ENCODE assay signal across 15 mouse cellular contexts in genomic region chr14:64575954-64576353, GRCm38 (mm10).
A peak's percentile ranks its signal among the peaks of the same experiment; 100 is the strongest.
DNase-seq lines count a peak whose midpoint lies in the region; ATAC-seq lines count a peak whose summit lies in the region.
"Had no signal": no experiment of that assay in that cellular context is flagged by ENCODE, and none has a peak within 500 bp of the region (broad histone marks: within the 10 kb centered on the region; RNA-seq: fewer than 3 reads in every experiment).

No protein-coding gene starts in this region.

- 31% methylated on average over 4 of the region's 4 CpGs for WGBS in forebrain, embryonic 15.5 days
- WGBS in forebrain, embryonic 11.5 days = 40% methylated on average over 4 of the region's 4 CpGs
- 53% methylated on average over 4 of the region's 4 CpGs for WGBS in hindbrain, embryonic 15.5 days
- WGBS in neural tube, embryonic 15.5 days = 59% methylated on average over 4 of the region's 4 CpGs
- WGBS in kidney, embryonic 14.5 days = 72% methylated on average over 4 of the region's 4 CpGs

- H3K27me3 ChIP-seq in forebrain, embryonic 15.5 days = no peaks in the 10 kb centered on the region
- H3K27me3 ChIP-seq in forebrain, embryonic 11.5 days (ENCODE audit: control insufficient read depth, insufficient read depth, low read length) = no peaks in the 10 kb centered on the region
- H3K27me3 ChIP-seq in hindbrain, embryonic 15.5 days = no peaks in the 10 kb centered on the region
- no peaks in the 10 kb centered on the region for H3K27me3 ChIP-seq in neural tube, embryonic 15.5 days (replicated peaks)
- peaks cover 10% of the 10 kb centered on the region for H3K27me3 ChIP-seq in kidney, embryonic 14.5 days (ENCODE audit: control insufficient read depth, insufficient read depth, low read length)

- peaks cover 28% of the 10 kb centered on the region for H3K4me1 ChIP-seq in forebrain, embryonic 15.5 days
- no peaks in the 10 kb centered on the region for H3K4me1 ChIP-seq in forebrain, embryonic 11.5 days (replicated peaks; ENCODE audit: control insufficient read depth, insufficient read depth, low read length)
- H3K4me1 ChIP-seq in hindbrain, embryonic 15.5 days (replicated peaks) = peaks cover 43% of the 10 kb centered on the region
- H3K4me1 ChIP-seq in neural tube, embryonic 15.5 days = peaks cover 52% of the 10 kb centered on the region
- H3K4me1 ChIP-seq in kidney, embryonic 14.5 days (ENCODE audit: control insufficient read depth, insufficient read depth, low read length) = no peaks in the 10 kb centered on the region
- H3K4me1 ChIP-seq: embryonic facial prominence, embryonic 15.5 days; heart, embryonic 13.5 days; stomach, embryonic 15.5 days had no signal

- no peaks in the 10 kb centered on the region for H3K36me3 ChIP-seq in forebrain, embryonic 15.5 days
- no peaks in the 10 kb centered on the region for H3K36me3 ChIP-seq in forebrain, embryonic 11.5 days (ENCODE audit: control insufficient read depth, insufficient read depth, low read length)
- H3K36me3 ChIP-seq in hindbrain, embryonic 15.5 days = no peaks in the 10 kb centered on the region
- H3K36me3 ChIP-seq in neural tube, embryonic 15.5 days = no peaks in the 10 kb centered on the region
- H3K36me3 ChIP-seq in kidney, embryonic 14.5 days (ENCODE audit: control insufficient read depth, insufficient read depth, low read length) = no peaks in the 10 kb centered on the region
- H3K36me3 ChIP-seq: embryonic facial prominence, embryonic 15.5 days; heart, embryonic 13.5 days; stomach, embryonic 15.5 days had no signal

- peak overlapping the region; percentile 36 for H3K4me2 ChIP-seq in forebrain, embryonic 15.5 days (replicated peaks)
- no peak overlapping the region for H3K4me2 ChIP-seq in forebrain, embryonic 11.5 days (ENCODE audit: low read depth, low read length, severe bottlenecking)
- H3K4me2 ChIP-seq in hindbrain, embryonic 15.5 days = peak overlapping the region; percentile 50
- peak overlapping the region; percentile 57 for H3K4me2 ChIP-seq in neural tube, embryonic 15.5 days
- no peak overlapping the region for H3K4me2 ChIP-seq in kidney, embryonic 14.5 days (replicated peaks; ENCODE audit: low read depth, low read length)
- H3K4me2 ChIP-seq: embryonic facial prominence, embryonic 15.5 days; heart, embryonic 13.5 days; stomach, embryonic 15.5 days had no signal

- no peak for ATAC-seq in forebrain, embryonic 15.5 days (replicated peaks)
- no peak for ATAC-seq in forebrain, embryonic 11.5 days (replicated peaks; ENCODE audit: low FRiP score)
- no peak for ATAC-seq in hindbrain, embryonic 15.5 days (ENCODE audit: low FRiP score, low read depth)
- no peak for ATAC-seq in neural tube, embryonic 15.5 days (ENCODE audit: low FRiP score)
- no peak for ATAC-seq in kidney, embryonic 14.5 days (ENCODE audit: low FRiP score, low TSS enrichment)

- peak overlapping the region; percentile 13 for H3K4me3 ChIP-seq in forebrain, embryonic 15.5 days
- no peak overlapping the region for H3K4me3 ChIP-seq in forebrain, embryonic 11.5 days (ENCODE audit: low read depth, low read length)
- H3K4me3 ChIP-seq in hindbrain, embryonic 15.5 days = peak overlapping the region; percentile 38
- peak overlapping the region; percentile 44 for H3K4me3 ChIP-seq in neural tube, embryonic 15.5 days (replicated peaks)
- no peak overlapping the region for H3K4me3 ChIP-seq in kidney, embryonic 14.5 days (ENCODE audit: low read length)
- H3K4me3 ChIP-seq: embryonic facial prominence, embryonic 15.5 days; heart, embryonic 13.5 days; stomach, embryonic 15.5 days had no signal

- no peaks in the 10 kb centered on the region for H3K9me3 ChIP-seq in forebrain, embryonic 15.5 days
- no peaks in the 10 kb centered on the region for H3K9me3 ChIP-seq in forebrain, embryonic 11.5 days (ENCODE audit: control insufficient read depth, low read length)
- H3K9me3 ChIP-seq in hindbrain, embryonic 15.5 days = no peaks in the 10 kb centered on the region
- H3K9me3 ChIP-seq in neural tube, embryonic 15.5 days (replicated peaks) = no peaks in the 10 kb centered on the region
- no peaks in the 10 kb centered on the region for H3K9me3 ChIP-seq in kidney, embryonic 14.5 days (ENCODE audit: control insufficient read depth, low read length)
- H3K9me3 ChIP-seq: embryonic facial prominence, embryonic 15.5 days; heart, embryonic 13.5 days; stomach, embryonic 15.5 days had no signal

- no peak overlapping the region for H3K9ac ChIP-seq in forebrain, embryonic 15.5 days (replicated peaks)
- H3K9ac ChIP-seq in forebrain, embryonic 11.5 days (ENCODE audit: low read length) = no peak overlapping the region
- peak overlapping the region; percentile 27; the same call in 1 of the 2 replicates for H3K9ac ChIP-seq in hindbrain, embryonic 15.5 days
- H3K9ac ChIP-seq in neural tube, embryonic 15.5 days (replicated peaks) = peak overlapping the region; percentile 60
- no peak overlapping the region for H3K9ac ChIP-seq in kidney, embryonic 14.5 days (ENCODE audit: low read depth, low read length)
- H3K9ac ChIP-seq: embryonic facial prominence, embryonic 15.5 days; heart, embryonic 13.5 days; liver, embryonic 14.5 days; stomach, embryonic 15.5 days had no signal

- intact Hi-C loops in heart, postnatal 14 days (cut with DNase I) = no loop called here

- no peak for DNase-seq in forebrain, embryonic 11.5 days (ENCODE audit: low spot score)
- peak; percentile 66 for DNase-seq in MN1 (ENCODE audit: low spot score)
- DNase-seq in heart, postnatal 14 days = no peak
- DNase-seq: adrenal gland, postnatal 14 days; lung, postnatal 10 days; thymus, postnatal 25 days had no signal

- H3K27ac ChIP-seq in forebrain, embryonic 15.5 days (replicated peaks) = no peak overlapping the region
- H3K27ac ChIP-seq in forebrain, embryonic 11.5 days (ENCODE audit: low read depth, low read length) = no peak overlapping the region
- H3K27ac ChIP-seq in hindbrain, embryonic 15.5 days (replicated peaks) = peak overlapping the region; percentile 91; the same call in 1 of the 2 replicates
- H3K27ac ChIP-seq in neural tube, embryonic 15.5 days (replicated peaks) = peak overlapping the region; percentile 74
- no peak overlapping the region for H3K27ac ChIP-seq in kidney, embryonic 14.5 days (ENCODE audit: low read depth, low read length)
- H3K27ac ChIP-seq: embryonic facial prominence, embryonic 15.5 days; heart, embryonic 13.5 days; kidney, postnatal 0 days; liver, embryonic 14.5 days; stomach, embryonic 15.5 days had no signal

Comparison
In these comparisons a context has a peak if more than half of its experiments do, and no peak if none do; other contexts are left out.
1. H3K4me2 ChIP-seq: peak in forebrain, embryonic 15.5 days (single experiment), hindbrain, embryonic 15.5 days (single experiment) and neural tube, embryonic 15.5 days (single experiment); none in forebrain, embryonic 11.5 days (single experiment) and kidney, embryonic 14.5 days (single experiment).
2. H3K4me3 ChIP-seq: peak in forebrain, embryonic 15.5 days (single experiment), hindbrain, embryonic 15.5 days (single experiment) and neural tube, embryonic 15.5 days (single experiment); none in forebrain, embryonic 11.5 days (single experiment) and kidney, embryonic 14.5 days (single experiment).
3. H3K27ac ChIP-seq: peak in hindbrain, embryonic 15.5 days (single experiment) and neural tube, embryonic 15.5 days (single experiment); none in forebrain, embryonic 15.5 days (single experiment), forebrain, embryonic 11.5 days (single experiment) and kidney, embryonic 14.5 days (single experiment).
4. H3K9ac ChIP-seq: peak in hindbrain, embryonic 15.5 days (single experiment) and neural tube, embryonic 15.5 days (single experiment); none in forebrain, embryonic 15.5 days (single experiment), forebrain, embryonic 11.5 days (single experiment) and kidney, embryonic 14.5 days (single experiment).